Mouse (Mus musculus) stomach, postnatal 0 days (tissue): ENCODE measurements around the gene Snrnp27. TPM values are rescaled to one million over a fixed set of nuclear protein-coding genes. Genes with fewer than 3 reads are reported as not detected.
A peak's percentile ranks its signal among the peaks of the same experiment; 100 is the strongest.

Experiments
- ATAC-seq: fragments of 200-750 bp; cut with Nextera tagmentation; 2 replicates; pipeline ENCODE4 v1.8.0; 2017; ENCODE audit not compliant: low FRiP score, low TSS enrichment
- DNase-seq: peaks from one replicate; pipeline ENCODE4 v3.0.0-alpha.2; 2016; ENCODE audit warnings: low spot score
- H3K27ac ChIP-seq: fragments of 300-500 bp; sonication (generic); replicated peaks from 2 replicates; pipeline ENCODE4 v1.5.1; 2014; ENCODE audit warnings: mild to moderate bottlenecking, control low read depth
- H3K27me3 ChIP-seq: fragments of 300-500 bp; sonication (generic); 2 replicates; pipeline ENCODE4 v1.6.1; 2014; ENCODE audit warnings: low read length; ENCODE audit not compliant: control insufficient read depth, insufficient read depth
- H3K36me3 ChIP-seq: fragments of 300-500 bp; sonication (generic); 2 replicates; pipeline ENCODE4 v1.6.1; 2014; ENCODE audit warnings: low read length, mixed read lengths; ENCODE audit not compliant: control insufficient read depth, insufficient read depth
- H3K4me1 ChIP-seq: fragments of 300-500 bp; sonication (generic); replicated peaks from 2 replicates; pipeline ENCODE4 v1.6.1; 2014; ENCODE audit warnings: antibody characterized with exemption; ENCODE audit not compliant: control insufficient read depth, insufficient read depth
- H3K4me2 ChIP-seq: fragments of 300-500 bp; sonication (generic); replicated peaks from 2 replicates; pipeline ENCODE4 v1.6.1; 2014; ENCODE audit warnings: low read depth, mild to moderate bottlenecking, control low read depth, moderate library complexity
- H3K4me3 ChIP-seq: fragments of 300-500 bp; sonication (generic); 2 replicates; pipeline ENCODE4 v1.5.1; 2014; ENCODE audit warnings: low read depth, low read length, control low read depth
- H3K9ac ChIP-seq: fragments of 300-500 bp; sonication (generic); 2 replicates; pipeline ENCODE4 v1.6.1; 2014; ENCODE audit warnings: mild to moderate bottlenecking, low read length, control low read depth, mixed read lengths
- H3K9me3 ChIP-seq: fragments of 300-500 bp; sonication (generic); 2 replicates; pipeline ENCODE4 v1.6.1; 2016; ENCODE audit warnings: low read length; ENCODE audit not compliant: control insufficient read depth
- CTCF ChIP-seq: IDR thresholded peaks from 2 replicates; pipeline ENCODE4 v1.5.1; 2016; ENCODE audit warnings: antibody characterized with exemption, low read depth, mild to moderate bottlenecking, moderate library complexity
- EP300 ChIP-seq: optimal IDR thresholded peaks from 2 replicates; pipeline ENCODE3; 2016; ENCODE audit warnings: antibody characterized with exemption
- WGBS: fragments of 180-500 bp; shearing (Covaris S2); extraction: QIAGEN DNeasy Blood & Tissue Kit; methylation state at CpG from one replicate; pipeline ENCODE4 v1.1.7; 2014; 5-methylcytosine and 5-hydroxymethylcytosine counted together
- polyA plus RNA-seq: library from polyadenylated mRNA; unstranded; fragments of >200 nt; fragmentation: Nextera tagmentation; extraction: Ambion mirVana; gene quantifications from 2 replicates; pipeline ENCODE4 v1.2.1, GENCODE M21; 2015

Gene Snrnp27
- polyA plus RNA-seq, 1 experiment from 2014 or later: 90.8 TPM

- no peak for ATAC-seq
- Histone ChIP-seq H3K9me3 (no peaks in the 10 kb centered on the region), H3K27ac (no peak overlapping the region), H3K4me2 (no peak overlapping the region), H3K27me3 (no peaks in the 10 kb centered on the region), H3K36me3 (0 out of 2 replicates have a peak, but pooled peaks cover 7% of the 10 kb centered on the region), H3K4me1 (no peaks in the 10 kb centered on the region), H3K4me3 (no peak overlapping the region), H3K9ac (no peak overlapping the region)
- DNase-seq: no peak
- WGBS: 77% methylated on average over 1 of the region's 1 CpGs
- no peak for TF ChIP-seq CTCF
- TF ChIP-seq EP300: no peak
Observed at GRCm38 (mm10) chr6:86686971-86687370, 2.6 kb upstream of the Snrnp27 start.

GRCm38 (mm10) chr6:86684655-86685011 is 311 bp upstream of the Snrnp27 start:
- no peaks in the 10 kb centered on the region for H3K4me1 ChIP-seq
- no peak for TF ChIP-seq EP300
- no peak for TF ChIP-seq CTCF
- peak overlapping the region; percentile 58 for H3K4me2 ChIP-seq
- no peaks in the 10 kb centered on the region for H3K9me3 ChIP-seq
- no peak for DNase-seq
- peaks cover 7% of the 10 kb centered on the region; the same call in 1 of the 2 replicates for H3K36me3 ChIP-seq
- peak; percentile 11; the same call in 1 of the 2 replicates for ATAC-seq
- H3K27me3 ChIP-seq: no peaks in the 10 kb centered on the region
- peak overlapping the region; percentile 59 for H3K27ac ChIP-seq
- H3K4me3 ChIP-seq: peak overlapping the region; percentile 85
- H3K9ac ChIP-seq: peak overlapping the region; percentile 85
- WGBS: 33% methylated on average over 12 of the region's 12 CpGs

- ATAC-seq: no peak
- no peak overlapping the region for H3K9ac ChIP-seq
- H3K4me3 ChIP-seq: no peak overlapping the region
- WGBS: 80% methylated on average over 3 of the region's 3 CpGs
- peaks cover 8% of the 10 kb centered on the region; the same call in 1 of the 2 replicates for H3K36me3 ChIP-seq
- no peaks in the 10 kb centered on the region for H3K27me3 ChIP-seq
- TF ChIP-seq EP300 (no peak), CTCF (no peak)
- no peak for DNase-seq
- no peaks in the 10 kb centered on the region for H3K4me1 ChIP-seq
- H3K4me2 ChIP-seq: no peak overlapping the region
- no peak overlapping the region for H3K27ac ChIP-seq
- no peaks in the 10 kb centered on the region for H3K9me3 ChIP-seq
Observed at GRCm38 (mm10) chr6:86681289-86681688, 3.0 kb downstream of the Snrnp27 start.

- WGBS: 88% methylated on average over 6 of the region's 6 CpGs
- Histone ChIP-seq H3K9me3 (no peaks in the 10 kb centered on the region), H3K36me3 (peaks cover 18% of the 10 kb centered on the region), H3K4me2 (no peak overlapping the region), H3K27me3 (no peaks in the 10 kb centered on the region), H3K9ac (no peak overlapping the region), H3K4me1 (no peaks in the 10 kb centered on the region), H3K4me3 (no peak overlapping the region), H3K27ac (no peak overlapping the region)
- no peak for TF ChIP-seq CTCF
- DNase-seq: no peak
- ATAC-seq: no peak
Observed at GRCm38 (mm10) chr6:86678341-86678740, 6.0 kb downstream of the Snrnp27 start.

GRCm38 (mm10) chr6:86670873-86671272 is 13.4 kb downstream of the Snrnp27 start:
- Histone ChIP-seq H3K4me1 (no peaks in the 10 kb centered on the region), H3K9ac (no peak overlapping the region), H3K4me2 (no peak overlapping the region), H3K27ac (0 out of 2 replicates have a peak overlapping the region, but pooled peaks have one; percentile 19), H3K9me3 (no peaks in the 10 kb centered on the region), H3K36me3 (peaks cover 8% of the 10 kb centered on the region), H3K27me3 (no peaks in the 10 kb centered on the region), H3K4me3 (no peak overlapping the region)
- no peak for TF ChIP-seq EP300
- TF ChIP-seq CTCF: peak; percentile 99
- ATAC-seq: no peak
- no peak for DNase-seq
- 13% methylated on average over 2 of the region's 2 CpGs for WGBS

GRCm38 (mm10) chr6:86669240-86669727 is 15.0 kb downstream of the Snrnp27 start:
- under 1% methylated on average over 32 of the region's 37 CpGs for WGBS
- TF ChIP-seq CTCF: no peak
- TF ChIP-seq EP300: no peak
- no peaks in the 10 kb centered on the region for H3K9me3 ChIP-seq

More at GRCm38 (mm10) chr6:86669240-86669727, 15.0 kb downstream of the Snrnp27 start:
- Histone ChIP-seq H3K27ac (peak overlapping the region; percentile 88), H3K27me3 (no peaks in the 10 kb centered on the region), H3K9ac (peak overlapping the region; percentile 92), H3K4me3 (peak overlapping the region; percentile 98), H3K4me2 (peak overlapping the region; percentile 63), H3K4me1 (no peaks in the 10 kb centered on the region), H3K36me3 (peaks cover 2% of the 10 kb centered on the region; the same call in 1 of the 2 replicates)
- ATAC-seq (peak; percentile 99), DNase-seq (peak; percentile 100)
